Mouse (Mus musculus): ENCODE results near the gene Bbs9.

Gene Bbs9

DNA sequence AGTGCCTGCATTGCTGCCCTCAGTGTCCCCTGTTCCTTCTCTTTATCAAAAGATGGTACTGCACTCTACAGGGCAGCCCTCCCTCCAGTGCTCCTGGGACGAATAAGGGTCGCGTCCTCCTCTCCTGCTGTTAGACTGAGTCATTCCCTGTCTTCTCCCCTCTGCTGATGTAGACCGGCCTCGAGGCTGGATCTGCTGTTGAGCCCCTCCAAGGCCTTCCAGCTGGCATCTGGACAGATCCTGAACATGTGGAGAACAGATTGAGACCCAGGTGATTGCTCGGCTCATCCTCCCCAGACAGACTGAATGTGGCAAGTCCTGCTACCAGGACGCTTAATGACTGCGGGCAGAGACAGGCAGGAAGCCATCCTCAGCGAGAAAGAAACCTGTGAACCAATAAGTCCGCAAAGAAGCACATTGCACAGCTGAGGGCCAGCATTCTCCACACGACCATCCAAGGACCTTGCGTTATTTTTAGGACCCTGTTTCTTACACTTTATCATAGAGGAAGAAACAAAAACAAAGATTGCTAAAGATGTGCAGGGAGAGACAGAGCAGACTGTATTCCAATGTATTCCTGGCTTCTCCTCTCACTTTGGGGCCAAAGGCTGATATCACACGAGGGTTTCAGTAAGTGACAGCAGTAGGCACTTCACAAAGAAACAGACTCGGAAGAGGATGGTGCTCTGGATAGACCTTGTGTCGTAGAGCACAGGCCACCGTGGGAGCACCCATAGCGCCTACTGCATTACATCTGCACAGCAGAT is 275.4 kb downstream of the Bbs9 start:
- no peak for DNase-seq (ENCODE audit: low spot score)

DNA sequence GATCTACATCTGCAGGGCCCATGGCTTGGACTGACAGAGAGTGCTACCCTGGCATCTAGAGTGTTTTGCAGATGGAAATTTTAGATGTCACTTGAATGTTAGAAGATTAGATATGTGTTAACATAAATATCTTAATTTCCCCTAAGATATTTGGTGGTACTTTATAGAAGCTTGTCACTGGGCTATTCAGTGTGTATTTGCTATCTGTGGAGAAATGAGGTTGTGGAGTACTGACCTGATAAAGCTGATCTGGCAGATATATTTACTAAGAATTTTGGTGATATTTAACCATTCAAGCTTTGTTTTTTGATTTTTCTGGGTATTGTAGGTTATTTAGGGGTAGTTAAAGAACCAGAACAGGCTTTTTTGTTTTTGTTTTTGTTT is 276.0 kb downstream of the Bbs9 start:
- DNase-seq (ENCODE audit: low spot score): no peak

DNA sequence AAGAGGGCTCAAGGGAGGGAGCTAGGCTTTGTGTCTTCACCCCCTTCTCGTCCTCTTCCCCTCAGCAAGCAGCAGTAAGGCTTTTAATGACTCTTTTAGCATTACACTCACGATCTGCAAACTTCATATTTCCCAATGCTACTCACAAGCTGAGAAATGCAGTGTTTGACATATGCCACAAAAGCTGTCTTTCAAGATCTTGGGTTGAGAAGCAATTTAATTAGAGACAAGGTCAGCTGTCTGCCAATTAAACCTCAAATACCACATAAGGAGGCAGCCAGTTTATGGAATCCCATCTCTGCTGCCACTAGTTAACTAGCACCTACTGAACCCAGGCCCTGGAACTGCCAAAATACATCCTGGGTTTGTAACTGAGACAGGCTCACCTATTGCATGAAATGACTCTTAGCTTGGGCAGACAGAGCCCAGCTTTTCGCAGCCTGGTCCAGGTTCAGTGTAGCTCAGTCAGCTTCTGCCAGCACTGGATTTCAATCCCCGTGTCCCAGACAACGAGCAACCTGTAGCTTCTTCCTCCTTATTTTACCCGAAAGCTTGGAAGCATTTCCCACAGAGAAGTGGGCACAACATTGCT is 278.7 kb downstream of the Bbs9 start:
- DNase-seq (ENCODE audit: low spot score): no peak

DNA sequence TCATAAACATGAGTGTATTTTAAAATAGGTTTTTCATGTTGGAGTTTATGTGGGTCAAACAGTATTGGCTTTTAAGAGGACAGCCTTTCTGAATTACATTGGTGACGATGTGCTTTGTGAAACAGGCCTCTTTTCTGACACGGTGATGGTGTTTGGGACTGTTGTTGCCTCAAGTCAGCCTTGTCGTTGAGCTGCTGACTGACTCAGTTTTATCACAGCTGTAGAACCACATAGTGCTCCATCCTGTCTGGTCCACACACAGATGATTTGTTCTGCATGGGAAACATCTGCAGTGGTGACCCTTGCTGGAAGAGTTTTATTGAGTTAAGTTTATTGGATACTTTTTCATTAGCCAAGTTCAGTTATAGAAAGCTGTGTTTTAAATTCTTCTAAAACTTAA is 283.0 kb downstream of the Bbs9 start:
- no peak for DNase-seq (ENCODE audit: low spot score)

DNA sequence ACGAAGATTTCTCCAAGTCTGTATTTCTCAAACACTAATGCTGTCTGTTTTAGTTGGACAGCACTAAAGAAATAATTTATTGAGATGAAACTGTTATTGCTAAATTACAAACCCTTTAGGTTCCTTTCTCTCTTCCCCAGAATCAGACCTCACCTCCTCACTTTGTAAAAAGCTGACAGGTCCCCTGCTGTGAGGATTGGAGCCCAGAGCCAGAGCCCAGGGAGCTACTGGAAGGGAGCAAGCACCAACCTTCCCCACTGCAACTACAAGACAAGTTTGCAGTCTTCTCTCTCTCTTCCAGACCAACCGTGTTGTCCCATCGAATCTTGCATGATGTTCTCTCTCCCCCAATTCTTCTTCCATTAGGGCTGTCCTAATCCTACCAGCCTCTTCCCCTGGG is 283.7 kb downstream of the Bbs9 start:
- no peak for DNase-seq (ENCODE audit: low spot score)

DNA sequence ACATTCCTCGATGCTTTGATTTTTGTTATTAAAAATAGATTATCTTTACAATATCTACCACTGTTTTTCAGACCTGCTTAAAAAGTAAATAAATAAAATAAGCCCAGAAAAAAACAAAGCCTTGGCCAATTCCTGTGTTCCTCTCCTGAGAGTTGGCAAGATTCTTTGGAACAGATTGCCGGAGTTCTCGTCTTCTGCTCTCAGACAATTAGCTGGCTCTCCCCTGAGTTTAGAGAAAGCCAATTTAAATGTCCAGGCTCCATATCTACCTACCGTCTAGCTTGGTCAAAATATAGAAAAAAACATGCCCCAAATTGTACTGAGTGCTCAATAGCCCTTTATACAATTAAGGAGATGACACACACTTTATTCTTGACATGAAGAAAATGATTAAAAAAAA is 284.9 kb downstream of the Bbs9 start:
- no peak for DNase-seq (ENCODE audit: low spot score)

DNA sequence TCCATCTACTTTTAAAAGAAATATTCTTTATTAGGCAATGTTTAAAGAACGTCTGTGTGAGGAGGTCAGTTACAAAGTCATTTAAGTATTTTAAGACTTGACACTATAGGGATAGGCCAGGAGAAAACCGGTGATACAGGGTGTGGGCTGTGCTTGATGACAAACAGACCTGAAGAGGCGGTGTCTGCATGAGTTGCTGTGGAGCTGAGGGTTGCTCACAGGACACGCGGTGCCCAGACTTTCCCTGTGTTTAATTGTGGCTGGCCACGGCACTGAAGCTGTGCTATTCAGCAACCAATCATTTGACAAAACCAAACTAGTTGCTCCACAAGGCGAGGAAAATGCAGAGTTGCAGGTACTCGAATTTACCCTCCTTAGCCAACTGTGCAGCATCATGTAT is 286.0 kb downstream of the Bbs9 start:
- DNase-seq (ENCODE audit: low spot score): no peak

DNA sequence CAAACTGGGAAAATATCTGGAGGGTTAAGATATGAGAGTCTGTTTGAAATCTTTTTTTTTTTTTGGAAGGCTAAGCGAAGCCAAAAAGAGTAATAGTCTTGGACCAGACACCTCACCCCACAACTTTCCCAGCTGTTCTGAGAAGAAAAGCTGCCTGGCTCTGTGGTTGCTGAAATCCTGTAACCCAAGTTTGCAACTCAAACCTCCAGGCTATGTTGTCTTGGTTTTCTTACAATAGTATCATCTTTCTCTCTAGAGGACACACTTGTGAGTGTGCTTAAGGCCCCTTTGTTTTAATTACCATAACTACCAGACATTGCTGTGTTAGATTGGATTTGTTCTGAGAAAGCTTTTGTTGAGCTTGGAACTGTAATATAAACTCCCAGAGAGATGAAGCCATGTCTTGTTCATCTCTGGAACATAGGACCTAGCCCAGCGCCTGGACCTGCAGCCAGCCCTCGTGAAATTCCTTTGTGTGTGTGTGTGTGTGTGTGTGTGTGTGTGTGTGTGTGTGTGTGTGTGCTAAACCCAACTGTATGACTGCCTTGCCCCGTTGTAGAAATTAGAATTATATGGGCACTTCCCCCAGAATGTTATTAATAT is 290.2 kb downstream of the Bbs9 start:
- DNase-seq (ENCODE audit: low spot score): no peak

DNA sequence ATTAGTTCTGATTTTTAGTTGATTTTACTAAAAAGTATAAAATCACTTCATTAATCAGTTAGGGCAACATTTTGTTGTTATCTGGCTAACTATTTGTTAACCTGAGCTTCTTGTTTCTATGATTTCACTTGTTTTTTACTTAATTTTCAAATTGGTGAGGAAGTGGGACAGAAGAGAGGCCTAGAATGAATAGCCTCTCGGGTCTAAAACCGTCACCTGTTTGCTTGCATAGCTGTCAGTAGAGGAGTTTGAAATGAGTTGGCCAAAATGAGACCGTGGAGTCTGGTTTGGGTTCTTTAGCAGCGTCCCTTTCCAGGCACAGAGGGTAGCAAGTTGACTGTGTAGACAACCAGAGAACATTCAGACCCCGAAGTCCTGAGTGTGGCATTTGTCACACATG is 291.6 kb downstream of the Bbs9 start:
- DNase-seq (ENCODE audit: low spot score): no peak

DNA sequence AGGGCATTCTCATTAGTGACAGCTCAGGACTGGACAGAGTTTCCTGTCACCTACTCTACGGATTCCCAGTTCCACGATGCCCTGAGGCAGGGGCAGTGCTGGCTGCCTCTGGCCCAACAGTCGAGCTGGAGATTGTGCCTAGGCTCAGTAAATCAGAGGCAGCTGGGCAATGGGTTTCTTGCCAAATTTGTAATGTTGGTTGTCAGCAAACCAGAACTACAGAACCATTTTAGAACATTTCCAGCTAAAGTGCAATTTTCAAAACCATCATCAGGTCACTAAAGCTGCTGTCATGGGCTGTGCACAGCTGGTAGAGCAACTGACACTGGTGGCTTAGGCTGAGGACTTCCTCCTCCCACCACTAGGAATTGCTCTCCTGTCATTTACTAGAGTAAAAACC is 292.3 kb downstream of the Bbs9 start:
- DNase-seq (ENCODE audit: low spot score): no peak

DNA sequence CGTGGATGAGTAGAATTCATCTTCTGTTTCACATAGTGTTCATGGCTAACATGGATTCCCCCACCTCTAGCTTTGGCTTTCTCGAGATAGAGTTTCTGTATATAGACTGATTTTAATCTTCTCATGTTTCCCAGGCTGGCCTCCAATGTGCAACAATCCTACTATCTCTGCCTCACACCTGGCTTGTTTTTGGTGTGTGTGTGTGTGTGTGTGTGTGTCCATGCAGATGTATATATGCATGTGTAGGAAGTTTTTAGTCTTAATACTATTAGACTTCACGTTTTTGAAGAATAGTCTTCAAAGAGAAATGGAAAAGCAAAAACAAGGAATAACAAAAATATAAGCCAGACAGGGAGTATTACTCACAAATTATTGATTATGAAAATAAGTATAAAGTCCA is 296.3 kb downstream of the Bbs9 start:
- no peak for DNase-seq (ENCODE audit: low spot score)

DNA sequence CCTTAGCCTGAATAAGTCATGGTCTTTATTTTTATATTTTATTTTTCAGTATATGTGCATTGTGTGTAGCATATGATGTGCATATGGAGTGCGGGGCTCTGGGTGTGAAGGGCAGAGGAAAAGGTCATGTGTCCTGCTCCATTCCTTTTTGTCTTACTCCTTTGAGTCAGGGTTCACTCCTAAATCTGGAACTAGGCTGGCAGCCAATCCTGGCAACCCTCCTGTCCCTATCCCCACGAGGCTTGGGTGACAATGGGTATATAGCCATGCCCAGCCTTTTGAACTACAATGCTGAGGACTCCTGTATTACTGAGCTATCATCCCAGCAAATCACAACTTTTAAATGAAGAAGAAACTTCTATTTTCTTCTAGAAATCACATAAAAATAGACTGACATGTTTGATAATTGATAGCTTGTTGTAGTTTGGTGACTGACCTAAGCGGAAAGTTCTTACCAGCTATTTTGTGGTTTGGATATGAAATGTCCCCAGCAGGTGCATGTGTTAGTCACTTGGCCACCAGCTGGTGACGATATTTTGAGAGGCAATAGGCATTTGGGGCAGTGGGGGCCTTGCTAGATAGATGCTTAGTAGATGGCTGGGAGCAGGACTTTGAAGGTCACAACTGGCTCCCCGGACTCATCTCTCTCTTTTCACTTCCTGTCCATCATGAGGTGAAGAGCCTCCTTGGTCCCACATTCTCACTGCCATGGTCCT is 300.9 kb downstream of the Bbs9 start:
- DNase-seq (ENCODE audit: low spot score): no peak

DNA sequence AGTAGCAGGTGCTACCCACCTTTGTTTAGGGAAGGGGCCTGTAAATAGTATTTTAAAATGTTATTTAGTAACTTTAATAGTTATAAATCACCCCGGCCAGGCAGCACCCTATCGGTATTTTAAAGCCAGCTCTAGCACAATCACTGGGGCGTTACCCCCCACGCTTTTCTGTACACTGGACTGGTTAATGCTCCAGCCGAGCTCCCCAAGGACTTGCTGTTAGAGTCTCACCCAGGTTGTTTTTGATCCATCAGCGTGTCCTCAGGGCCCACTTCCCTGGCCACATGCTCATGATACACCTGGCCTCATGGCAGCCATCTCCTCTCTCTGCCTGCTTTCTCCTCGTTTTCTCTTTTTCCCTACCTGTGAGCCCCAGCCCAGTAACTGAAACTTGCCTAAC is 301.9 kb downstream of the Bbs9 start:
- no peak for DNase-seq (ENCODE audit: low spot score)

DNA sequence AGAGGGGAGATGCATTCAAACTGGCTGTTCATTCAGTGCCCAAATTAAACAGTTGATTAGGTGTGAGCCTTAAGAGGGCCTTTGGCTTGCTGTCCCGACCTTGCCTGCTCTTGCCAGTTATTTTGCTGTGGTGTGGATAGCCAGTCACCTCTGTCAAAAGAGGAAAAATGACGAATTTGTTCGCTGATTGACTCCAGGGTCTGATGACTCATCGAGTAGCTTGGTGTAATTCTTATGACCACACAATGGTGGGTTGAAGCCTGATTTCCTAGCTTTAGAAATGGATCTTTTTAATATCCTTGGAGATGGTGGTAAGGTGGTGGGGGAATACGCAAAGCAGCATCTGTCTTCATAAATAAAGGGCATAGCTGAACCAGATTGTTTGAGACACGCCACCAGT is 304.1 kb downstream of the Bbs9 start:
- no peak for DNase-seq (ENCODE audit: low spot score)

DNA sequence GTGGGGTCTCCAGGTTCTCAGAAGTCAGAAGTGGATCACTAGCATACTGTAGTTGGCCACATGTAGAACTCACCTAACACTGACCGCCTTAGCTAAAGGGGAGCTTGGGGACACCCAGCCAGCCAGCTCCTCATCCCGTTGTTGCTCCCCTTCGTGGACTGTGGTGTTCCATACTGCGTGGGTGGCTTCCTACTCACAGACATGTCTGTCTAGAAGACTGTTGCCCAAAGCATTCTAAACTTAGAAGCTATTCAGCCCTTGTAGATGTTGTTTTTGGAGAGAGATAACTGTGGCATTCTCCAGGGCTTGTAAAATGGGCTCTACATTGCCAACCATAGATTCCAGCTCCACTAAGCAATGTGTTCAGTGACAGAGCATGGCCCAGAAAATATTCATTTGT is 310.5 kb downstream of the Bbs9 start:
- DNase-seq (ENCODE audit: low spot score): no peak

DNA sequence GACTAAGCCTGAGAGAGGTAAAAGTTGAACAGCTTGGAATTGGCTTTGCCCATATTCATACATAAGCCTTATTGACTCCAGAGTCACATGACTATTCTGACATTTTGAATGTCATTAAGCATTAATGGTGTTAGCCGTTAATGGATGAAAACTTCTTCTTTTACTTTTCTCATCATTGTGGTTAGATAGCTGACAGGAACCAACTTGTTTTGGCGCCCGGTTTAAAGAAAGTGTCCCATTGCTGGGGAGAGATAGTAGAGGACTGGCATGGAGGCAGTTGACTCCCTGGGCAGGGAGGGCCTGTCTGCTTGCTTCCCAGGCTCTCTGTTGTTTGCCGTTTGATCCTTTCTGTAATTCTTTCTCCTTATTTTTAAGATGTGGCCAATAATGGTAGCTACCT is 312.9 kb downstream of the Bbs9 start:
- no peak for DNase-seq (ENCODE audit: low spot score)

DNA sequence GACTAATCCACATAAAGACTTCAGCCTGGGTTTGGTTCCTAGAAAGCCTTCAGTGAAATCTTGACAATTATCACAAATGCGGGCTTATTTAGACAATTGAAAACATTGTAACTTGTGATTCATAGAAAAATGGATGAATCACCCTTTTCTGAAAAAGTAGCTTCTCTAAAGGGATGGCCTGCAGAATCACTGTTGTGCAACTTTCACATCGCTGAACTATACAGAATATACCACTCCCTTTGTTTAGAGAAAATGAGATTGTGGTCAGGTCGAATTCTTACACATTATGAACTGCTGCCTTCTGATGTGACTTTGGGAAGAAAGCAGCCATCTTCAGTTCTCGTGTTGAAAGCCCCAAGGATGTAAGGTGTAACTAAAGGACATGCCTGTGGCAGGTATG is 313.3 kb downstream of the Bbs9 start:
- DNase-seq (ENCODE audit: low spot score): no peak

DNA sequence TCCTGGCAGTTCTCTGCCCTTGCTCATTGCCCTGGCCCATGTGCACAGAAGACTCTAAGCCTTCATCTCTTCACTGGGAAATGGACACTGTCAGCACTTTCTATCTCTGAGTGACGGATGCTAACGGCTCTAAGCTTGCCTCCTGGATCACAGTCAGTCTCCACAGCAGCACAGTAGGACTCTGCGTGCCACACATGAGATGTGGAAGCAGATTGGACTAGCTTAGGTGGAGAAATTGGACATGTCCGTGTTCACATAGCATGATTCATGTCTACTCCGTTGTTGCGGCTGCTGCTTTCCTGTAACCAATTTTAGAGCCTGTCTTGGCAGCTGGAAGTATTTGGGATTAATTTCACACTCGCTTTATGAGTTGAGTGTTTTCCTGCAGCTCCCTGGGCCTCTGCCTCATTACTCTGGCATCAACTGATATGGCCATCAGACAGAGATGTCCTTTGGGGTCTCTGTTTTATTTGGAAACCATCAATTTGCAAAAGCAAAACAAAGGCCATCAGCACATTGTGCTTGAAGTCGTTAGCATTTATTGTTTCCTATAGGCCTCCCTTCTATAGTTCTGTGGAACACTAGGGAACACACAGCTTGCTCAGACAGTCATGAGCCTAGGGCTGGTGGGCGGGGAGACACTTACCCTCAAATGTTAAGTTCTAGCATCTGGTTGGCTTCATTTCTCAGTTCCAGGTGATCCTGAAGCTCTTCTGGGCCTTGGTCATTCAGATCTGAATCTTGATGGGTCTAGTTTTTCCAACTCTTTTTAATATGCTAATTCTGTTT is 314.1 kb downstream of the Bbs9 start:
- no peak for DNase-seq (ENCODE audit: low spot score)

DNA sequence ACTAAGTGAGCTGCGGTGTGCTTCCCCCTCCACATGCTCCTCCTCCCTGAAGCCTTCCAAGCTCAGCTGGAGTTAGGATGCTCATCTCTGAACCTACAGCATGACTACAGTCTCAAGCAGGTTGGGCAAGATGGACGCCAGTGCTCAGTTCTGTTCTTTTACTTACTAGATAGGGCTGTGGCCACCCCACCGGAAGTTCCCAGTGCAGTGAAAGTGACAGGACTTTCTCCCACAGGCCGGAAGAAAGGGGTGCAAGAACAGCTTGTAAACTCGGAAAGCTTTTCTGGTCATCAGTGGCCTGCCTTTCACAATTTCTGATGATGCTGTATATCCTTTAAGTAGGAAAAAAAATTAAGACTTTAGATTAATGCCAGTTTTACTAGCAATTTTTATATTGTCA is 315.7 kb downstream of the Bbs9 start:
- no peak for DNase-seq (ENCODE audit: low spot score)

DNA sequence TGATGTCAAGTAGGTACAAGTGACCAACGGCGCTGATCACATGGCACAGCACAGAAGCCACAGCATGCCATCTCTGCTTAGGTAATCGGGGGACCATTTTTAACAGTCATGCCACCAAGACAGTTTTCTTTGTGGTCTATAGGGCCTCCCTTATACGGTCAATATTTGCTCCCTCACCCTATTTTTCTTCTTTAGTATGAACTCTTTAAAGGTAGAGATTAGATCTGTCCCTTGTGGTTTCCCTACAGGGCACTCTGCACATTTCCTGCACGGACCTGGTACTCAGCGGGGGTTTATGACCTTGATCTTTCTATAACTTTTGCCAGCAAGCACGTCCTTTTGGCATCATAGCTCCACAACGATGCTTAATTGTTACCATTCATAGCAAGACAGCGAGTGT is 316.2 kb downstream of the Bbs9 start:
- DNase-seq (ENCODE audit: low spot score): no peak

DNA sequence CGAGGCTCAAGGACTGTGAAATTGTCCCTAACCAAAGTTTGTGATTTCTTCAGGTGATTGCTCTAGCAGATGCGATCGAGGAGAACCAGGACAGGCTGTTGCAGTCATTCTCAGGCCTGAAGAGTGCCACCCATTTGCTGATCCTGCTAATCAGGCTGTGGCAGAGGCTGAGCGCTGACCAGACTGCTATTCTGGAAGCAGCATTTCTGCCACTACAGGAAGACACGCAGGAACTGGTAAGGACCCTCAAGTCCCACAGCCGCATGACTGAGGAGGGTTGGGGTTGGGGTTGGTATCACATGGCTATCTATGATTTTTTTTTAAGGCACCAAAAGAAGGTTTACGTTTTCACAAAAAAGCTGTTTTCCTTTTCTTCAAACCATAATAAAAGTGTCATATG is 318.2 kb downstream of the Bbs9 start:
- peak; percentile 23 for DNase-seq (ENCODE audit: low spot score)

DNA sequence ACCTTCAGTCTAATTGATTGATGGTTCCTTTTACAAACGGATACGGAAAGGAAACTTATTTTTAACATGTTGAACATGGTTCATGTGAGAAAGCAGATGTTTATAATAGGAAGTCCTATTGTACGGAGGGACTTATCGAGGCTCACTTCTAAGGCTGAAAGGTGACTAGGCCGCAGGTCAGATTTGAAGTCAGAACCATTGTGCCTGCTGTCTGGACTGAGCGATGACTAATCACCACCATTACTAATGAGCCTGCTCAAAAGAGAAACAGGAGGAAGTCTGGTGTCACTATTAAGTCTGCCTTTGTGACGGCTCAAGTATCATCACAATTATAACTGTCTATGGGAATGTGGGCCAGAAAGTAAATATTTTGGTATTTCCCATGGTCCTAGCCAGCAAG is 325.2 kb downstream of the Bbs9 start:
- peak; percentile 41 for DNase-seq (ENCODE audit: low spot score)

All from embryo, embryonic 10 days (tissue).